Mouse (Mus musculus): ENCODE results near the gene Nmrk1. TPM values are rescaled to one million over a fixed set of nuclear protein-coding genes. Genes with fewer than 3 reads are reported as not detected.
A peak's percentile ranks its signal among the peaks of the same experiment; 100 is the strongest.

The Nmrk1 gene
- polyA plus RNA-seq, 1 experiment from 2014 or later: 6.6 TPM

- DNase-seq (ENCODE audit: low spot score) (no peak), ATAC-seq (ENCODE audit: low FRiP score) (no peak)
- no peak overlapping the region for H3K9ac ChIP-seq
- WGBS: 84% methylated on average over 5 of the region's 5 CpGs
- H3K27ac ChIP-seq: no peak overlapping the region
- H3K4me3 ChIP-seq (replicated peaks; ENCODE audit: low read length): no peak overlapping the region
- no peaks in the 10 kb centered on the region for H3K27me3 ChIP-seq (ENCODE audit: control insufficient read depth, insufficient read depth, low read length)
- no peak overlapping the region for H3K4me2 ChIP-seq (replicated peaks)
- H3K4me1 ChIP-seq (replicated peaks; ENCODE audit: control insufficient read depth, insufficient read depth, low read length): no peaks in the 10 kb centered on the region
- no peaks in the 10 kb centered on the region for H3K36me3 ChIP-seq (replicated peaks; ENCODE audit: control insufficient read depth, insufficient read depth)
- H3K9me3 ChIP-seq (ENCODE audit: control insufficient read depth, low read length): no peaks in the 10 kb centered on the region
Measured at GRCm38 (mm10) chr19:18654984-18655383, 23.2 kb downstream of the Nmrk1 start.

- no peak overlapping the region for H3K4me3 ChIP-seq (replicated peaks; ENCODE audit: low read length)
- H3K9me3 ChIP-seq (ENCODE audit: control insufficient read depth, low read length): no peaks in the 10 kb centered on the region
- no peak overlapping the region for H3K27ac ChIP-seq
- no peak overlapping the region for H3K9ac ChIP-seq
- no peak for DNase-seq (ENCODE audit: low spot score)
- H3K27me3 ChIP-seq (ENCODE audit: control insufficient read depth, insufficient read depth, low read length): no peaks in the 10 kb centered on the region
- H3K36me3 ChIP-seq (replicated peaks; ENCODE audit: control insufficient read depth, insufficient read depth): no peaks in the 10 kb centered on the region
- H3K4me1 ChIP-seq (replicated peaks; ENCODE audit: control insufficient read depth, insufficient read depth, low read length): no peaks in the 10 kb centered on the region
- no peak overlapping the region for H3K4me2 ChIP-seq (replicated peaks)
- no peak for ATAC-seq (ENCODE audit: low FRiP score)
- 86% methylated on average over 7 of the region's 7 CpGs for WGBS
Measured at GRCm38 (mm10) chr19:18655999-18656398, 24.2 kb downstream of the Nmrk1 start.

- 77% methylated on average over 4 of the region's 4 CpGs for WGBS
- no peak for ATAC-seq (ENCODE audit: low FRiP score)
Measured at GRCm38 (mm10) chr19:18658473-18658872, 26.7 kb downstream of the Nmrk1 start.

GRCm38 (mm10) chr19:18659349-18659748, 27.6 kb downstream of the Nmrk1 start:
- H3K4me1 ChIP-seq (replicated peaks; ENCODE audit: control insufficient read depth, insufficient read depth, low read length): no peaks in the 10 kb centered on the region
- no peak overlapping the region for H3K4me2 ChIP-seq (replicated peaks)
- no peak overlapping the region for H3K4me3 ChIP-seq (replicated peaks; ENCODE audit: low read length)
- no peaks in the 10 kb centered on the region for H3K36me3 ChIP-seq (replicated peaks; ENCODE audit: control insufficient read depth, insufficient read depth)
- DNase-seq (ENCODE audit: low spot score): no peak
- 67% methylated on average over 1 of the region's 1 CpGs for WGBS
- H3K27me3 ChIP-seq (ENCODE audit: control insufficient read depth, insufficient read depth, low read length): no peaks in the 10 kb centered on the region
- H3K9me3 ChIP-seq (ENCODE audit: control insufficient read depth, low read length): no peaks in the 10 kb centered on the region
- H3K27ac ChIP-seq: no peak overlapping the region
- H3K9ac ChIP-seq: no peak overlapping the region
- no peak for ATAC-seq (ENCODE audit: low FRiP score)

More at GRCm38 (mm10) chr19:18658473-18658872, 26.7 kb downstream of the Nmrk1 start:
- no peaks in the 10 kb centered on the region for H3K9me3 ChIP-seq (ENCODE audit: control insufficient read depth, low read length)
- DNase-seq (ENCODE audit: low spot score): no peak
- no peak overlapping the region for H3K9ac ChIP-seq
- no peak overlapping the region for H3K4me3 ChIP-seq (replicated peaks; ENCODE audit: low read length)
- H3K4me1 ChIP-seq (replicated peaks; ENCODE audit: control insufficient read depth, insufficient read depth, low read length): no peaks in the 10 kb centered on the region
- H3K4me2 ChIP-seq (replicated peaks): no peak overlapping the region
- H3K27me3 ChIP-seq (ENCODE audit: control insufficient read depth, insufficient read depth, low read length): no peaks in the 10 kb centered on the region
- no peak overlapping the region for H3K27ac ChIP-seq
- no peaks in the 10 kb centered on the region for H3K36me3 ChIP-seq (replicated peaks; ENCODE audit: control insufficient read depth, insufficient read depth)

- Histone ChIP-seq H3K4me1 (replicated peaks; ENCODE audit: control insufficient read depth, insufficient read depth, low read length) (no peaks in the 10 kb centered on the region), H3K4me2 (replicated peaks) (no peak overlapping the region), H3K9ac (no peak overlapping the region), H3K27me3 (ENCODE audit: control insufficient read depth, insufficient read depth, low read length) (no peaks in the 10 kb centered on the region), H3K4me3 (replicated peaks; ENCODE audit: low read length) (no peak overlapping the region), H3K9me3 (ENCODE audit: control insufficient read depth, low read length) (no peaks in the 10 kb centered on the region), H3K36me3 (replicated peaks; ENCODE audit: control insufficient read depth, insufficient read depth) (no peaks in the 10 kb centered on the region), H3K27ac (no peak overlapping the region)
- DNase-seq (ENCODE audit: low spot score) (no peak), ATAC-seq (ENCODE audit: low FRiP score) (no peak)
- WGBS: 91% methylated on average over 3 of the region's 3 CpGs
Measured at GRCm38 (mm10) chr19:18660466-18660865, 28.7 kb downstream of the Nmrk1 start.

- H3K27me3 ChIP-seq (ENCODE audit: control insufficient read depth, insufficient read depth, low read length): no peaks in the 10 kb centered on the region
- H3K4me3 ChIP-seq (replicated peaks; ENCODE audit: low read length): no peak overlapping the region
- no peaks in the 10 kb centered on the region for H3K36me3 ChIP-seq (replicated peaks; ENCODE audit: control insufficient read depth, insufficient read depth)
- WGBS: 43% methylated on average over 1 of the region's 1 CpGs
- no peak overlapping the region for H3K4me2 ChIP-seq (replicated peaks)
- H3K4me1 ChIP-seq (replicated peaks; ENCODE audit: control insufficient read depth, insufficient read depth, low read length): no peaks in the 10 kb centered on the region
- H3K9ac ChIP-seq: no peak overlapping the region
- H3K9me3 ChIP-seq (ENCODE audit: control insufficient read depth, low read length): no peaks in the 10 kb centered on the region
- no peak for ATAC-seq (ENCODE audit: low FRiP score)
- no peak for DNase-seq (ENCODE audit: low spot score)
- H3K27ac ChIP-seq: no peak overlapping the region
Measured at GRCm38 (mm10) chr19:18661683-18662082, 29.9 kb downstream of the Nmrk1 start.

GRCm38 (mm10) chr19:18663904-18664303, 32.2 kb downstream of the Nmrk1 start:
- no peaks in the 10 kb centered on the region for H3K4me1 ChIP-seq (replicated peaks; ENCODE audit: control insufficient read depth, insufficient read depth, low read length)
- H3K4me2 ChIP-seq (replicated peaks): no peak overlapping the region
- no peak overlapping the region for H3K4me3 ChIP-seq (replicated peaks; ENCODE audit: low read length)
- no peaks in the 10 kb centered on the region for H3K9me3 ChIP-seq (ENCODE audit: control insufficient read depth, low read length)
- no peaks in the 10 kb centered on the region for H3K27me3 ChIP-seq (ENCODE audit: control insufficient read depth, insufficient read depth, low read length)
- H3K27ac ChIP-seq: no peak overlapping the region
- H3K36me3 ChIP-seq (replicated peaks; ENCODE audit: control insufficient read depth, insufficient read depth): no peaks in the 10 kb centered on the region
- 77% methylated on average over 2 of the region's 2 CpGs for WGBS
- no peak for ATAC-seq (ENCODE audit: low FRiP score)
- H3K9ac ChIP-seq: no peak overlapping the region
- DNase-seq (ENCODE audit: low spot score): no peak

GRCm38 (mm10) chr19:18666966-18667365, 35.2 kb downstream of the Nmrk1 start:
- no peak for DNase-seq (ENCODE audit: low spot score)
- Histone ChIP-seq H3K27ac (no peak overlapping the region), H3K9ac (no peak overlapping the region), H3K27me3 (ENCODE audit: control insufficient read depth, insufficient read depth, low read length) (no peaks in the 10 kb centered on the region), H3K4me2 (replicated peaks) (no peak overlapping the region), H3K4me1 (replicated peaks; ENCODE audit: control insufficient read depth, insufficient read depth, low read length) (peaks cover 5% of the 10 kb centered on the region), H3K4me3 (replicated peaks; ENCODE audit: low read length) (no peak overlapping the region), H3K36me3 (replicated peaks; ENCODE audit: control insufficient read depth, insufficient read depth) (no peaks in the 10 kb centered on the region), H3K9me3 (ENCODE audit: control insufficient read depth, low read length) (no peaks in the 10 kb centered on the region)
- ATAC-seq (ENCODE audit: low FRiP score): no peak
- WGBS: 82% methylated on average over 7 of the region's 7 CpGs

GRCm38 (mm10) chr19:18669551-18669950, 37.8 kb downstream of the Nmrk1 start:
- ATAC-seq (ENCODE audit: low FRiP score) (no peak), DNase-seq (ENCODE audit: low spot score) (no peak)
- Histone ChIP-seq H3K27me3 (ENCODE audit: control insufficient read depth, insufficient read depth, low read length) (no peaks in the 10 kb centered on the region), H3K9ac (no peak overlapping the region), H3K4me1 (replicated peaks; ENCODE audit: control insufficient read depth, insufficient read depth, low read length) (peaks cover 21% of the 10 kb centered on the region), H3K9me3 (ENCODE audit: control insufficient read depth, low read length) (no peaks in the 10 kb centered on the region), H3K27ac (no peak overlapping the region), H3K4me3 (replicated peaks; ENCODE audit: low read length) (no peak overlapping the region), H3K4me2 (replicated peaks) (no peak overlapping the region), H3K36me3 (replicated peaks; ENCODE audit: control insufficient read depth, insufficient read depth) (no peaks in the 10 kb centered on the region)
- 88% methylated on average over 7 of the region's 7 CpGs for WGBS

- H3K27ac ChIP-seq: peak within 1 kb of the TSS; percentile 81
- H3K27me3 ChIP-seq (ENCODE audit: control insufficient read depth, insufficient read depth, low read length): no peaks in the 10 kb centered on the region
- ATAC-seq (ENCODE audit: low FRiP score) (peak; percentile 98), DNase-seq (ENCODE audit: low spot score) (peak; percentile 99)
- H3K9me3 ChIP-seq (ENCODE audit: control insufficient read depth, low read length): no peaks in the 10 kb centered on the region
- H3K9ac ChIP-seq: peak within 1 kb of the TSS; percentile 83
- no peaks in the 10 kb centered on the region for H3K36me3 ChIP-seq (replicated peaks; ENCODE audit: control insufficient read depth, insufficient read depth)
- H3K4me2 ChIP-seq (replicated peaks): peak within 1 kb of the TSS; percentile 76
- peaks cover 21% of the 10 kb centered on the region for H3K4me1 ChIP-seq (replicated peaks; ENCODE audit: control insufficient read depth, insufficient read depth, low read length)
- WGBS: under 1% methylated on average over 44 of the region's 58 CpGs
- peak within 1 kb of the TSS; percentile 65 for H3K4me3 ChIP-seq (replicated peaks; ENCODE audit: low read length)
Measured at GRCm38 (mm10) chr19:18670608-18671007, 38.9 kb downstream of the Nmrk1 start, which contains the start of gene Carnmt1. Gene Carnmt1, plus strand, starts transcription at chr19:18670764.
